21 mouse cellular contexts compared by ENCODE assay signal in the genomic region with DNA sequence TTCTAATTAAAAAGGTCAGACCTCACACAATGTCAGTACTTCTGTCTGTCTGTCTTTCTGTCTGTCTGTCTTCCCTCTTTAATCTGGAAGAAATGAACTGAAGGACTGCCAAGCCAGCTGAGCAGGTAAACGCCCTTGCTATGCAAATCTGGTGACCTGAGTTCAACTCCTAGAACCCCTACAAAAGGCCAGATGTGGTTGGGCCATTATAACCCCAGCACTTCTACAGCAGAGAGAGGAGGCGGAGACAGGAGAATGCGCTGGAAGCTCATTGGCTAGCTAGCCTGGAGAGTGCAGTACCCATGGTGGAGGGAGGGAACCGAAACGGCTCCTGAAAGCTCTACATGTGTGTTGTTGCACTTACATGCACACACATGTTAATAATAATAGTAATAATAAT.
"Had no signal": no experiment of that assay in that cellular context is flagged by ENCODE, and none has a peak within 500 bp of the region (broad histone marks: within the 10 kb centered on the region; RNA-seq: fewer than 3 reads in every experiment).

No protein-coding gene starts in this region.

- H3K4me1 ChIP-seq: hindbrain, embryonic 10.5 days; hindbrain, embryonic 12.5 days; intestine, embryonic 15.5 days; limb, embryonic 12.5 days had no signal

- H3K9me3 ChIP-seq: heart, embryonic 12.5 days; hindbrain, embryonic 10.5 days; hindbrain, embryonic 12.5 days; intestine, embryonic 15.5 days; limb, embryonic 10.5 days; limb, embryonic 12.5 days had no signal

- H3K36me3 ChIP-seq: heart, embryonic 12.5 days; hindbrain, embryonic 10.5 days; hindbrain, embryonic 12.5 days; intestine, embryonic 15.5 days; limb, embryonic 10.5 days; limb, embryonic 12.5 days had no signal

- H3K27me3 ChIP-seq: heart, embryonic 12.5 days; hindbrain, embryonic 12.5 days; intestine, embryonic 15.5 days; limb, embryonic 12.5 days had no signal

- H3K27ac ChIP-seq: heart, adult 2 months; hindbrain, embryonic 10.5 days; hindbrain, embryonic 12.5 days; hindbrain, embryonic 14.5 days; intestine, embryonic 15.5 days; layer of hippocampus, adult 2 months; left cerebral cortex, adult 2 months; limb, embryonic 10.5 days; limb, embryonic 12.5 days had no signal

- DNase-seq: gastrocnemius, postnatal 14 days; gastrocnemius, postnatal 36 days; heart, adult 11 months; heart, adult 2 months; heart, postnatal 10 days; heart, postnatal 4 days; kidney, adult 18-20 months; kidney, adult 8-10 months; kidney, postnatal 10 days; kidney, postnatal 25 days; kidney, postnatal 4 days; liver had no signal

- H3K4me3 ChIP-seq: heart, adult 2 months; heart, embryonic 12.5 days; hindbrain, embryonic 10.5 days; hindbrain, embryonic 12.5 days; intestine, embryonic 15.5 days; layer of hippocampus, adult 2 months; left cerebral cortex, adult 2 months; limb, embryonic 10.5 days; limb, embryonic 12.5 days had no signal
